Mouse (Mus musculus): ENCODE results near the gene Gramd4.
A peak's percentile ranks its signal among the peaks of the same experiment; 100 is the strongest.
"Not testable (repeated sequence)": the region's sequence is repeated elsewhere in the genome, so short reads cannot be mapped to it uniquely, and the experiment has no call there.

The Gramd4 gene

GRCm38 (mm10) chr15:86167787-86168504 is 110.5 kb downstream of the Gramd4 start:
- peak; percentile 39 to 50 for DNase-seq

GRCm38 (mm10) chr15:86168505-86168867 is 111.0 kb downstream of the Gramd4 start:
- peak; percentile 59 to 64 for DNase-seq

- no peak for DNase-seq
Observed at GRCm38 (mm10) chr15:86168941-86169816, 111.7 kb downstream of the Gramd4 start.

- peak; percentile 48 to 64 for DNase-seq
Observed at GRCm38 (mm10) chr15:86169817-86170110, 112.3 kb downstream of the Gramd4 start.

DNA sequence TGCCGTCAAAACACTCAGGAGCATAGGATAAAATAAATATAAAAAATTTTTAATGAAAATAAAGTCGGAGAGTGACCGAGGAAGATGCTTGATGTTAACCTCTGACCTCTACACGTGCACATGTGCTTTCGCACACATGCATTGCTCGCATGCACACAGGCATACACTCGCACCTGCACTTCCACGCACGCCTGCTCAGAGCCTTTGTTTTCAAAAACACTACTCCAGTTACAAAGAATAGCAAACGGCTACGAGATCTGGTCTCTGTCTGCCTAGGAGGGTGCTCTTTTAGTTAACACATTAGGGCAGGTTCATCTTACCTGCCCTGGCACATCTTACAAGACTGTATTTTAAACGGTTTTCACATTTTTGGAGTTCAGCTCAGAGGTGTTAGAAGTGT is 113.8 kb downstream of the Gramd4 start:
- no peak for DNase-seq

DNA sequence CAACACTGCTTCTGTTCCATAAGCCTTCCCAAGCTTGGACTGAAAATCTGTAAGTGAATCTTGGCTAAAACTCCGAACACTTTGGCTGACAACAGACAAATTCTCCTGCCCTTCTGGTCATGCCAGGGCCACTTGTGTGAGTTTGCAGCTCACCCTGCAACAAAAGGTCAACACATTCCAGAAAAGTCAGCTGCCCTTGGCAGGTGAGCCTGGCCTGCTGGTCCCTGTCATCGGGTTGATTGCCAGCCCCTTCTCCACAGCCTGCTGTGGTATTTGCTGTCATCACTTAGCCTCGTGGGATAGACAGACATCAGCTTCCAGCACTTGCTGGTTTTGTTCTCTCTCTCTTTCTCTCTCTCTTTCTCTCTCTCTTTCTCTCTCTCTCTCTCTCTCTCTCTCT is 114.6 kb downstream of the Gramd4 start:
- no peak for DNase-seq

- DNase-seq = no peak
Observed at GRCm38 (mm10) chr15:86172526-86172925, 115.0 kb downstream of the Gramd4 start.

DNA sequence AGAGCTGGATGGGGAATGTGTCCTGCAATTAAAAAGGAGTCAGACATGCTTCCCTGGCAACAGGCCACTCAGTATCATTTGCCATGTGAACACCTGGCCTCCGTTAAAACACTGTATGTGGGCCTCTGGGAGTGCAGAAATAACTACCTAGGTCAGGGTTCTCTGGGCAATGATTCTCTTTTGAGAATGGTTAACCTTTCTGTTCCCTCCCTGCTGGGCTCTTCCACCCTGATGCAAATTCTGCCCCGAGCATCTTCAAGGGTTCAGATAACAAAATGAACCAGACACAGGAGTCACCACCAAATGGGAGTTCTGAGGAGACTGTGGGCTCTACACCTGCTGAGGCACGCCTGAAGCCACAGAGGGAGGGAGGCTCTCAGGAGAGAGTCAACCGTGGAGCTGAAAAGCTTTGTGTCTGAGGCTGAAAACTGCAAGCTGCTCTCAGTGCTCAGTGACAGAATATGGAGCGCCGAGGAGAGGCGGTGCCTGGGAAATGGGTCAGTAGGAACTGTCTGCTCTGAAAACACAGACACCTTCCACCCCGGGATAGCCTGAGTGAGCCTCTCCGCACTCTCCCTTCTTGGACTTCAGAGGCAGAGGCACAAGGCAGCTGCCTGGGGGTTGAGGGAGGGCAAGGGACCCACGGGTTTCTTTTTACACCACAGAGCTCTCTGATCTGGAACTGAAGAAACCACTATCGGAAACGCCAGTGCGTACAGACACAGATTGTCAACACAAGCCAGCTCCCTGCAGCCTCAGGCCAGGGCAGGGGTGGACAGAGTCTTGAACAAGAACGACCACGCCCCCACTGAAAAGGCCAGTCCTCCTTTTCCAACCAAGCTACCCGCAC is 115.9 kb downstream of the Gramd4 start:
- peak; percentile 40 to 42 for DNase-seq

- no peak for DNase-seq
Observed at GRCm38 (mm10) chr15:86175253-86176050, 118.0 kb downstream of the Gramd4 start.

DNA sequence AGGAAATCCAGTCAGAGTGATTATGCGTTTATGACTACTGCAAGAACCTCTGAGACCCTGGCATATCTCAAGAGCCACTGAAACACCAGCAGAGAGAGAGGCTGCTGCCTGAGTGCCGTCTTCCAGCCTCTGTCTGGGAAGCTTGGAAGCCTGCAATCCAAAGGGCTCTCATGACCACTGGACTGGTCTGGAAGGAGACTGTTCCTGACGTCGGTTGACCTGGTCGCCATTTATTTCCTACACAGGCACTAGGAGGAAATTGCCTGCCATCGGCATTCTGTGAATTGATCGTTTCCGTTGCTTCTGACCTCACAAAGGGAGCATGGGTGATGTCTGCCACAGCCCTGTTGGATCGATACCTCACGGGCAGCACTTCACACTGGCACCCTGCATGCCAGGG is 118.7 kb downstream of the Gramd4 start:
- no peak for DNase-seq

DNA sequence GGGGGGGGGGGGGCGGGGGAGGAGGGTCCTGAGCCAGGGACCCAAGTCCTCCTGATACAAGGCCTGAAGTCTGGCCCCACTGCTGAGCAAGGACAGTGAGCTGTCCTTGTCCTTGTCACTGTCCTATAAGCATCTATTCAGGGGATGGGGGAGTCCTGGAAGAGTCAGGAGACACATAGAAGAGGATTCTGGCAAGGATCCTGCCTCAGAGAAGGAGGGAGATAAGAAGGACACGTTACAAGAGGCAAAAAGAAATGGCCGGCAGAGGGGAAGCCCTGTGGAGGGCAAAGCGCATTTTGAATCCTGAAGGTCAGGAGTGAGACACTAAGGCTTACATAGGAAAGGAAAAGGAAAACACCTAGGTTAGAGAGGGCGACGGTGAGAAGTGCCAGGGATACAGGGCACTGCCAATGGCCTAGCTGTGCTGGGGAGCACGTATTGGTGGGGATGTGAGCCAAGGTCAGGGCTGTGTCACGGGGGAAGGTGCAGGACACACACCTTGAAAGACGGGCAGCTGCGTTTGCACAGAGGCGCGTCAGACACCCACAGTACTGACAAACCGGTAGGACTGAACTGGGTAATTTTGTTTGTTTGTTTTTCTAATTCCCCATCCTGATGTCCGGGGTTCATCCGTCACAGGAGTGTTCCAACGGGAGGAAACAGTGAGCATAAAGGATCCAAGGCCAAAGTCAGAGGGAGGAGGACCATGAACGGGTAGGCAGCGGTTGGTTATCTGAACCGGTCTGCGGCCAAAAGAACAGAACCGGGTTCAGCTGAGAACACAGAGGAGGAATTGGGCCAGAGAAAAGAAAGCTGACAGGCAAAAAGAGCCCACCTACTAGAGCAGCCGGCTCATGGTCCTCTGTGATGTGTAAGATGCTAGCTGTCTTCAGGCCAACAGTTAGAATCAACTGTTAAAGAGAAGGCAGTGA is 119.5 kb downstream of the Gramd4 start:
- DNase-seq = peak in 1 of 2 experiments; percentile 35

- not testable (repeated sequence) for DNase-seq
Observed at GRCm38 (mm10) chr15:86177703-86178251, 120.3 kb downstream of the Gramd4 start.

DNA sequence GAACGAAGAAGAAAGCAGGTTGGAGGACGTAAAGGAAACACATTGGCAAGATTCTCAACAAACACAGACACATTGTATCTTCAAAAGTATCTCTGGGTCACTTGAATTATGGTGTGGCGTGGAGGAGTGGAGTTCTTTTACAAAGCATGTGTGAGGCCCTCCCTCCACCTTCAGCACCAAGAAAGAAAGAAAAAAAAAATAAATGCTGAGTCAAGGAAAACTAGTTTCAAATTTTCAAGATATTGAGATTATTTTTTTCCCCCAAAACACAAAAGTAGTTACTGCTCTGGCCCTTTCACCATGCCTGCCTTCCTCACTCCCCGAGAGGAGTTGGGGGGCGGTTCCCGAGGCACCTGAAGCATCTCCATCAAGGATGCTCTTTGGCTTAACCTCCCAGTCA is 121.1 kb downstream of the Gramd4 start:
- DNase-seq = no peak

DNA sequence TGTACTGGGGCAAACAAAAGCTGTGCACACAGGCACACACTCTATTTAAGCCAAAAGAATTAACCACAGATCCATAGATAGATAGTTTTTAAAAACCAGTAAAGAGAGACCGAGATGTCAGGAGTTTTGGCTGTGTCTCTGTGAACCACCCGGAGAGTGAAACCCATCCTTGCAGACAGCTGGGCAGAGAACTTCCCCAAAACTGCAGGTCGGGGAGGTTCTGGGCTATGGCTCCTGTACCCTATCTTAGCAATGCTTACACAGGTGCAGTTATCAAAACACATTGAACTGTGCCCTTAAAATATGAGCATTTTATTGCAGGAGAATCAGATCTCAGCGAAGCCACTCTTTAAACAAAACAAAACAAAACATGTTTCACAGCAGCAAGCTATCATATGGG is 122.9 kb downstream of the Gramd4 start:
- DNase-seq = no peak

DNA sequence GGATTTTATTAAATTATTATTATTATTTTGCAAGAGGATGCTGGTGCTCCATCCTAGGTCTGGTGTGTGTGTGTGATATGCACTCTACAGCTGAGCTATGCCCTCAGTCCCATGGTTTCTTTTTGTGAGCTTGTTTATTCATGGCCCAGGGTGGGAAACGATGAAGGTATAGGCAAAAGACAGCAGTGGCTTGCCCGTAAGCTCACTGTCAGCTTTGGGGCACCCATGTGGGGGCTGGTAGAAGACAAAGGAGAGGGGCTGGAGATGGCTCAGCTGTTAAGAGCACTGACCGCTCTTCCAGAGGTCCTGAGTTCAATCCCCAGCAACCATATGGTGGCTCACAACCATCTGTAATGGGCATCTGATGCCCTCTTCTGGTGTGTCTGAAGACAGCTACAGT is 123.8 kb downstream of the Gramd4 start:
- DNase-seq = not testable (repeated sequence)

GRCm38 (mm10) chr15:86181941-86182439 is 124.5 kb downstream of the Gramd4 start:
- DNase-seq = peak; percentile 53 to 73

GRCm38 (mm10) chr15:86182646-86183045 is 125.2 kb downstream of the Gramd4 start:
- DNase-seq = peak; percentile 75 to 77

DNA sequence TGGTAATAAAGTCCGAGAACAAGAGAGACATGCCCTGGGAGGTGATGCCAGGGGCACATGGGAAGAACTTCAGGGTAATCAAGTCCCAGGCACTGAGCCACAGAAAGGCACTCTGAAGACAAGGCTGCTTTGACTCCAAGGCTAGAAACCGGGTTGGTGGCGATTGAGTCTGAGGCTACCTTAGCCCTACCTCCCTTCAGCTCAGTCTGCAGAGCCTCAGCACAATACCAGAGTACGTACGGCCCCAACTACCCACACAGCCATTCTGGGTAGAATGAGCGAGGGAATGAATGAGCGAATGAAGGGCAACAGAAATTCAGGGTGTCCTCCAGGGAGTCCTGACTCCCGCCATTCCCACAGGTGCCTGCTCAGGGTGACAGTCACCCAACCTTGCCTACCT is 126.0 kb downstream of the Gramd4 start:
- no peak for DNase-seq

GRCm38 (mm10) chr15:86184071-86184470 is 126.6 kb downstream of the Gramd4 start:
- DNase-seq = no peak

DNA sequence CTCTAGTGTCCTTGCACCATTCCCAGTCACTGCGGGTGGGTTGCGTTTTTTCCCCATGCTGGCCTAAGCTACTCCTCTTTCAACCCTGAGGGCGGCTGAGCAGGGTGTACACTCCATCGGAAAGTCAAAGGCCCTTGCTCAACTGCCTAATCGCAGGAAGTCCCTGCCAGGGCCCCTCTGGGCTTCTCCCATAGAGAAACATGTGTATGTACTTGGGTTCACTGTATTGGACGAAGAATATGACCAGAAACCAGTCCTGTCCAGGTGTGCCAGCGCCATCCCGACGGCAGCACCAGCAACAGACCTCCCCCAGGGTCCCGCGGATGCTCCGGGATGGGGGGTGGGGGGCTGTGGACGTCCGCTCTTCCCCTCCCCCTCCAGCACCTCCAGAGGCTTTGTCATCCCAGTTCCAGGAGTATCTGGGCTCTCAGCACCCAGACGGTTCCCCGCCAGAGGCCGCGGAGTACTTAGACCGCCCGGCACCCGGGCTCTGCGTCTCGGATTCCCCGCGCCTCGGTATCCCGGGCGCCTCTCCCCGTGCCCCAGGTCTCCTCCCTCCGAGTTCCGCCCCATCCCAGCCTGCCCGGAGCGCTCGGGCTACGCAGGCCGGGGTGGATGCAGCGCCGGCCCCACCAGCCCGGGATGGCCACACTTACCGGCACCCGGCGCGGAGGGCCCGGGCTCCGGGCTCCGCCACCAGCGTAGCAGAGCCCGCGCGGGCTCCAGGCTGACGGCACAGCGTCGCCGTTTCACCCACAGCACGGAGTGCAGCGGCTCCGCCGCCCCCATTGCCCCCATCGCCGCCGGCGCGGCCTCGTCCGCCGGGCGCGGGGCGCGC is 127.6 kb downstream of the Gramd4 start:
- DNase-seq = peak; percentile 54 to 58
